Mouse (Mus musculus) Patski (cell line): Measurements from ENCODE around the gene Zwilch. TPM values are rescaled to one million over a fixed set of nuclear protein-coding genes. Genes with fewer than 3 reads are reported as not detected.

ENCODE experiments used
- ATAC-seq: fragments of 100-300 bp; one replicate; pipeline ENCODE4 v1.8.0; 2021
- CTCF ChIA-PET: fragments of 350-600 bp; sonication (Branson Sonifier 250); formaldehyde crosslinking; loops from one replicate; lab custom pipeline; 2022; ENCODE audit warnings: inconsistent platforms; lab: Charles Lee
- POLR2A ChIA-PET: fragments of 350-600 bp; sonication (Branson Sonifier 250); formaldehyde crosslinking; loops from one replicate; lab custom pipeline; 2022; ENCODE audit warnings: antibody characterized with exemption, inconsistent platforms; lab: Charles Lee
- DNase-seq: peaks from one replicate; pipeline ENCODE4 v3.0.0-alpha.2; 2011; ENCODE audit warnings: low read depth, low spot score
- H3K27me3 ChIP-seq: fragments of 371-371 bp; one replicate; pipeline ENCODE4 v1.5.1; 2021
- CTCF ChIP-seq: fragments of 100-300 bp; IDR thresholded peaks from one replicate; pipeline ENCODE4 v1.5.1; 2021
- in situ Hi-C: fragments of 300-500 bp; cut with MboI; formaldehyde crosslinking; loops from 3 replicates; pipeline ENCODE4 v1.11.1; 2018; ENCODE audit warnings: low pct_unique_long_range_greater_than_20kb, mixed read lengths
- polyA plus RNA-seq: library from polyadenylated mRNA; unstranded; gene quantifications from one replicate; pipeline ENCODE4 v1.2.3, GENCODE M21; 2021

Zwilch gene
- polyA plus RNA-seq, 1 experiment from 2014 or later, result 35.4 TPM

DNA sequence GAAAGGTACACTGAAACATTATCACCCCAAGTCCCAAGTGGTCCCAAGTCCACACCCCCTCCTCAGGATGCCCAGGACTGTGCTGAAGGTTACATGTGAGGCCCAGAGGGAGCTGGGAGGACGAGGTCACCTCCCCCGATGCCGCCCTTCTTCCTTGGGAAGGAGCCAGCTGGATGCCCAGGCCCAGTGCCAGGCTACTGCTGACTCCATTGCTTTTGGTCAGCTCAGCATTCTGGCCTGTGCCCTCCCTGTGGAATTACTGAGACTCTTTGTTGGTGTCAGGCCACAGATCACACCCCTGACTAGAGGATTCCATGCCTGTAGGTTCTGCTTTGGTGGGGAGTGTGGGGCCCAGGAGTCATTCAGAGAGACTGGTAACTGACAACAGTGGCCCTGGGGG, 56.0 kb downstream of the Zwilch start, which contains the start of gene Lctl:
Gene Lctl (plus strand): TSS at position 272 of the 400 bp plus-strand sequence.
- no peak for TF ChIP-seq CTCF
- no peaks in the 10 kb centered on the region for H3K27me3 ChIP-seq
- ChIA-PET POLR2A (no interaction called here), CTCF (interaction anchor here (0.8 to 1.9 kb wide), 5 partner anchors 18 to 158 kb away, joined by 3 to 5 read pairs (median 3); no protein-coding TSS in a partner anchor)
- DNase-seq (no peak), ATAC-seq (no peak)
- in situ Hi-C loops, result no loop called here

DNA sequence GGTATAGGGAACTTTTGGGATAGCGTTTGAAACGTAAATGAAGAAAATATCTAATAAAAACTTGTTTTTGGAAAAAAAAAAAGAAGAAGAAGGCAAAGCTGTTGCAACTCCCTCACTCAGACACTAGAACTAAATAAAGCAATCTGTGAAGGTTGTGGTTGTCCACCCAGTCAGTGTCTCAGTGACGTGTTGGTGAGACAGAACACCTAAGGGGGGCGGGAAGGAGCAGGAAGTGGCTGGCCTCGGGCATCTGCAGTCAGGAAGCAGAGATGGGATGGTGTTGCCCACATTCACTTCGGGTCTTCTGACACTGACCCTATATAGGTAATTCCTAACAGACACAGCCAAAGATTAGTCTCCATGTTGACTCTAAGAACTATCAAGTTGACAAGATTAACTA, 57.1 kb downstream of the Zwilch start:
- no peaks in the 10 kb centered on the region for H3K27me3 ChIP-seq
- ATAC-seq (no peak), DNase-seq (no peak)
- TF ChIP-seq CTCF, result no peak
- in situ Hi-C loops, result no loop called here
- POLR2A ChIA-PET, result no interaction called here
- CTCF ChIA-PET, result interaction anchor here (1.3 to 1.9 kb wide), 2 partner anchors 15 to 159 kb away, joined by 3 to 4 read pairs; no protein-coding TSS in a partner anchor

DNA sequence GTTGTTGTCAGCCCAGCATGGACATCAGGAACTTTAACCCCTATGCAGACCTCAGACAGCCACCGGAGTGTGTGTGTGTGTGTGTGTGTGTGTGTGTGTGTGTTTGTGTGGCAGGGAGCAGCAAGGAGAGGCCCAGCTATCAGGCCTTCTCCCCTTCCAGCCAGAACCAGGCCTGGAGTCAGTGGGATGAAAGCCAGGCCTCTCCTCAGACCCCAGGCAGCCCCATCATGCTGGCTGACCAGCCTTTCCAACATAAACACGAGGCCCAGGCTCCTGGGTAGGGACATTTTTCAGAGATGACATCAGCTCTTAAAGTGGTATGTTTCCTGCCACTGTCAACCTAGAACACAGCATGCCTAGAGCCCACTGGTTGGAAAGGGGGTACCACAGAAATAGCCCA, 58.3 kb downstream of the Zwilch start:
- peak; percentile 56 for ATAC-seq
- in situ Hi-C loops, result no loop called here
- POLR2A ChIA-PET, result interaction anchor here (0.7 kb wide), 1 partner anchor 146 kb away, joined by 3 read pairs; no protein-coding TSS in a partner anchor

DNA sequence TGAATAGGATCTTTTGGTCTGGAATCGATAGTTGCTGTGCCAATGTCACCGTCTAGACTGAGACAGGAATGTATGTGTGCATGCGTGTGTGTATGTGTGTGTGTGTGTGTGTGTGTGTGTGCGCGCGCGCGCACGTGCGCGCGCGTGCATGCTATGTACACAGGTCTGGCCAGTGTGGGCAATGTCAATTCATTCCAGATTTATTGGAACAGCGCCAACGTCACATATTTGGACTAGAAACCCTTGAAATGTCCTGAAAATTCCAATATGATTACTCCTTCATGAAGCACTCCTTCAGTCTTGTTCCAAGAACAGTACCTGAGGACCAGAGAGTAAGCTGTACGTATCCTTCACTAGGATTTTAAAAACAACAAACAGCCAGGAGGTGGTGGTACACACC, 62.4 kb downstream of the Zwilch start:
- no peaks in the 10 kb centered on the region for H3K27me3 ChIP-seq
- ChIA-PET CTCF (no interaction called here), POLR2A (no interaction called here)
- DNase-seq (no peak), ATAC-seq (no peak)
- in situ Hi-C loops, result no loop called here
- TF ChIP-seq CTCF, result no peak

More for the DNA sequence above, 58.3 kb downstream of the Zwilch start:
- no peaks in the 10 kb centered on the region for H3K27me3 ChIP-seq
- DNase-seq, result no peak
- CTCF ChIA-PET, result interaction anchor here (1.0 to 1.3 kb wide), 2 partner anchors 14 to 27 kb away, joined by 3 read pairs; no protein-coding TSS in a partner anchor
- TF ChIP-seq CTCF, result no peak

DNA sequence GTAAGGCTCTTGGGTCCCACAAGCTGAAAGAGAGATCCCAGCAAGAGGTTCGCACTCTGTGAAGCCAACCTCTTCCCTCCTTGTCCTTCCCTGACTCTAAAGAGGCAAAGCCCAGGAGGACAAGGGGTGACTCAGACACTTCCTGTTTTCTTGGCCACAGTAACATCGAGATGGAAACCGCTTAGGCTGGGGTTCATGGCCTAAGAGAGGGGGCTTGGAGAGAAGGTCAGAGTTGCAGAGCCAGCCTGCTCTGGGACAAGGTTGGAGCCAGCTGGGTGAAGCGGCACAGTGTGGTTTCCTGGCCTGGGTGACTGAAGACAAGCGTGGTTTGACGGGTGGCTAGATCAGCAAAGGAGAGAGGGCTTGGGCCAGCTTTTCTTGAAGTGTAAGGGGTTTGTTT, 67.6 kb downstream of the Zwilch start:
- no peak for TF ChIP-seq CTCF
- no peak for ATAC-seq
- DNase-seq, result no peak
- ChIA-PET POLR2A (no interaction called here), CTCF (interaction anchor here (1.9 kb wide), 1 partner anchor 14 kb away, joined by 4 read pairs; no protein-coding TSS in a partner anchor)
- in situ Hi-C loops, result no loop called here
- H3K27me3 ChIP-seq, result no peaks in the 10 kb centered on the region

DNA sequence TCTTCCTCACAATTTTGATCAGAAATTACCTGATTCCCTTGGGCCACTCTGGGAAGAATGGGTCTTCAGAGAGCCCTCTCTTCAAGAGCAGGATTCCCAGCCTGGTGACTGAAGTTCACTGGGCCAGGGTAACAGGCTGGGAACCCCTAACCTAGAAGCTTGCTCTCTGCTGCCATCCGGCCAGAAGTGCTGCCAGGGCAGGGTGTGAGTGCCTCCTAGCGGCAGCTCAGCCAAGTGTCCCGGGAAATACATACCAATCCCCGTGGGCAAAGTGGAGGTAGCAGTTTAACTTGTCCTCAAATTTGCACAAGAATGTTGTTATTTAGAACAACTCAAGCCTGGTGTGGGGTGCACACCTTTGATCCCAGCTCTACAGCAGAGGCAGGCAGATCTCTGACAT, 72.5 kb downstream of the Zwilch start:
- DNase-seq (no peak), ATAC-seq (peak; percentile 17)
- H3K27me3 ChIP-seq, result no peaks in the 10 kb centered on the region
- CTCF ChIA-PET, result interaction anchor here (0.6 to 2.9 kb wide), 11 partner anchors 12 to 192 kb away, joined by 3 to 24 read pairs (median 6); no protein-coding TSS in a partner anchor
- POLR2A ChIA-PET, result no interaction called here
- in situ Hi-C loops, result no loop called here
- TF ChIP-seq CTCF, result peak; percentile 98

DNA sequence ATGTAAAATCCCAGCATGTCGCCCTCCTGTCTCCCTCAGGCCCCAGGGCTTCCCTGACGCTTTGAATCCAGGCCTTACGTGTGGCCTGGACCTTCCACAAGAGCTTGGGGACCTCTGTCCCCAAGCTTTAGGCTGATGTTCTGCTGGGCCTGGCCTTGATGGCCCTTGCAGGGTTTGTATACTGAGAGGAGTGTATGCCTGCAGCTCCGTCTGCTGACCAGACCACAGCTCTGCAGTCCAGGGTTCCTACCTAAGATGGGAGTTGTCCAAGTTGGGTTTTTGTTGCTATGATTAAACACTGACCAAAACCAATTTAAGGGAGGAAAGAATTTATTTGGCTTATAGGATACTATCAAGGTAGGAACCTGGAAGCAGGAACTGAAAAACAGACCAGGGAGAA, 74.6 kb downstream of the Zwilch start:
- ATAC-seq (no peak), DNase-seq (no peak)
- TF ChIP-seq CTCF, result no peak
- CTCF ChIA-PET, result interaction anchor here (0.9 to 2.4 kb wide), 4 partner anchors 11 to 177 kb away, joined by 3 to 11 read pairs (median 6); no protein-coding TSS in a partner anchor
- in situ Hi-C loops, result loop anchor here (5.0 kb wide), 1 partner anchor 181 kb away; no protein-coding TSS in a partner anchor
- no peaks in the 10 kb centered on the region for H3K27me3 ChIP-seq
- POLR2A ChIA-PET, result no interaction called here

DNA sequence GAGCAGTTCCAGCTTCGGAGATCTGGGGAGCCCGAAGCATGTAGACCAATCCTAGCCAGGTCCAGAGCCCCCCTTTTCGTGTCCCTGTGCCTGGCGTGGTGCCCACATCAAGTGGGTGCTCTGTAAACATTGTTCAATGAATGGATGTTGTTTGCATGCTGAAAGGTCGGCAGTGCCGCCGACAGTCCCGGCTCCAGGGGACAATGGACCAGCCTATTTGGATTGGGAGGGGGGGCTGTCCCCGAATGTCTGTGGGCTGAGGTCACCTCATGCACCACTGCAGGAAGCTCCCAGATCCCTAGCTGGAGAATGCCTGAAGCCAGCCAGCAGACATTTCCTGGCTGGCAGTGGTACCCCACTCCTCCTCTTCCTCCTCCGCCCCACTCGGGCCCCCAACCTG, 78.8 kb downstream of the Zwilch start:
- in situ Hi-C loops, result no loop called here
- no peak for DNase-seq
- POLR2A ChIA-PET, result interaction anchor here (1.3 kb wide), 1 partner anchor 66 kb away, joined by 3 read pairs; no protein-coding TSS in a partner anchor
- no peaks in the 10 kb centered on the region for H3K27me3 ChIP-seq
- ATAC-seq, result peak; percentile 38
- CTCF ChIA-PET, result interaction anchor here (1.9 to 2.2 kb wide), 2 partner anchors 71 to 178 kb away, joined by 6 to 7 read pairs; no protein-coding TSS in a partner anchor
- no peak for TF ChIP-seq CTCF

DNA sequence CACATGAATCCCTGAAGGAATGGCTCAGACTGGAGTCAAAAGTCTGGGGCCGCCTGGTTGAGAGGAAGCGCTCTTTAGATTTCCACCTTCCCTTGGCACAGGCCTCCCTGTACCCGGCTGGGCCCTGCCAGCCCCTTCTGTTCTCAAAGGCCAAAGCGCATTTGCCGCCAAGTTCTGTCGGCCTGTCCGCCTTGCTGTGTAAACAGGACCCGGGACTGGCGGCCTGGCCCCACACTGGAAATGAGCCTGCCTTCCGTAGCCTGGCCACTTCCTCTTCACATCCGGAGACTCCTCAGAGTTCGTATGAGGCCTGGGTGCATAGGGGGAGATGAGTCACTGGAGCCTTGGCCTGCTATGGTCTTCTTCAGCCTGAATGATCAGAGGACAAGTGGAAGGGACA, 83.9 kb downstream of the Zwilch start:
- no peak for TF ChIP-seq CTCF
- POLR2A ChIA-PET, result no interaction called here
- CTCF ChIA-PET, result interaction anchor here (0.9 to 1.3 kb wide), 3 partner anchors 42 to 177 kb away, joined by 3 read pairs; no protein-coding TSS in a partner anchor
- in situ Hi-C loops, result loop anchor here (5.0 kb wide), 2 partner anchors 67 to 132 kb away; partner anchors contain the start of gene Smad6
- H3K27me3 ChIP-seq, result no peaks in the 10 kb centered on the region
- DNase-seq (no peak), ATAC-seq (no peak)

DNA sequence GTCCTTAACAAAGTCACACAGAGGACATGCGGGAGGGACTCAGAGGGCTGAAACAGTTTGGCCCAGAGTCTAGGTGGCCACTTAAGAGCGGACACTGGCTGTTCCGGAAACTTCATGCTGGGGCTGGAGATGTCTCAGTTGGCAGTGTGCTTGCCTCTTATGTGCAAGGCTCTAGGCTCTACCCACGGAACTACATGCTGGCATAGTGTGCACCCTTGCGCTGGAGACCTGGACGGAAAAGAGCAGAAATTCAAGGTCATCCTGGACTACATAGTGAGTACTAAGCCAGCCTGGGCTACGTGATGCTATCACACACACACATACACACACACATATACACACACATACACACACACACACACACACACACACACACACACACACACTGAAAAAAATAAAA, 84.6 kb downstream of the Zwilch start:
- ChIA-PET CTCF (interaction anchor here (1.3 kb wide), 1 partner anchor 41 kb away, joined by 3 read pairs; no protein-coding TSS in a partner anchor), POLR2A (no interaction called here)
- no peak for DNase-seq
- no peak for ATAC-seq
- no peaks in the 10 kb centered on the region for H3K27me3 ChIP-seq
- TF ChIP-seq CTCF, result no peak
- in situ Hi-C loops, result loop anchor here (5.0 kb wide), 2 partner anchors 66 to 131 kb away; partner anchors contain the start of gene Smad6
